8 mouse cellular contexts compared by ENCODE assay signal in genomic region chr11:49901659-49902458, GRCm38 (mm10). TPM values are rescaled to one million over a fixed set of nuclear protein-coding genes. Genes with fewer than 3 reads are reported as not detected.
DNase-seq lines count a peak whose midpoint lies in the region; ATAC-seq and TF ChIP-seq lines count a peak whose summit lies in the region.

Gene Rasgef1c (plus strand): TSS chr11:49901835.

- H3K27me3 ChIP-seq in hindbrain, embryonic 16.5 days (replicated peaks; ENCODE audit: control insufficient read depth, insufficient read depth, low read length), result no peaks in the 10 kb centered on the region

- H3K36me3 ChIP-seq in hindbrain, embryonic 16.5 days (ENCODE audit: control insufficient read depth, insufficient read depth, low read length), result no peaks in the 10 kb centered on the region

- H3K4me1 ChIP-seq in hindbrain, embryonic 16.5 days (ENCODE audit: control insufficient read depth, insufficient read depth, low read depth, low read length), result peaks cover 8% of the 10 kb centered on the region

- peak; percentile 82 for DNase-seq in gastrocnemius, adult 2 months
- DNase-seq in left cerebral cortex, adult 2 months (ENCODE audit: extremely low spot score in 1 of 2, low spot score in 2 of 2), result peak; percentile 80 to 89
- DNase-seq in lung, postnatal 36 days, result peak; percentile 64
- DNase-seq in retina, postnatal 7 days (ENCODE audit: low read depth, low spot score), result peak; percentile 65
- peak; percentile 43 to 52 for DNase-seq in urinary bladder, postnatal 36 days (ENCODE audit: low spot score in 2 of 2)

- peak; percentile 81 for TF ChIP-seq CTCF in gastrocnemius, adult 2 months (IDR thresholded peaks at IDR 0.05)
- TF ChIP-seq CTCF in left cerebral cortex, adult 2 months (IDR thresholded peaks at IDR 0.05), result peak; percentile 76

- H3K4me2 ChIP-seq in hindbrain, embryonic 16.5 days (ENCODE audit: low read length), result peak within 1 kb of the TSS; percentile 97

- intact Hi-C loops in gastrocnemius, adult 2 months (cut with DNase I), result loop anchor here (5.0 kb wide), 1 partner anchor 55 kb away; no protein-coding TSS in a partner anchor
- intact Hi-C loops in left cerebral cortex, adult 2 months (cut with DNase I), result loop anchor here (5.0 kb wide), 2 partner anchors 35 to 55 kb away; no protein-coding TSS in a partner anchor

- no peaks in the 10 kb centered on the region for H3K9me3 ChIP-seq in hindbrain, embryonic 16.5 days (ENCODE audit: control insufficient read depth, low read length)

- ATAC-seq in activated CD4-positive, CD25-positive, alpha-beta regulatory T cell, adult 4 months, result peak; percentile 43
- ATAC-seq in common myeloid progenitor, adult 5-6 weeks (replicated peaks; ENCODE audit: low read depth, poor library complexity, severe bottlenecking), result peak; percentile 66
- ATAC-seq in hindbrain, embryonic 16.5 days, result peak; percentile 92

- H3K4me3 ChIP-seq in gastrocnemius, adult 2 months, result peak within 1 kb of the TSS; percentile 73
- peak within 1 kb of the TSS; percentile 84 for H3K4me3 ChIP-seq in hindbrain, embryonic 16.5 days (ENCODE audit: low read length)
- H3K4me3 ChIP-seq in left cerebral cortex, adult 2 months, result peak within 1 kb of the TSS; percentile 51

- H3K27ac ChIP-seq in gastrocnemius, adult 2 months, result peak within 1 kb of the TSS; percentile 28
- peak within 1 kb of the TSS; percentile 66; the same call in 1 of the 2 replicates for H3K27ac ChIP-seq in hindbrain, embryonic 16.5 days (ENCODE audit: low read depth, low read length)
- peak within 1 kb of the TSS; percentile 78 for H3K27ac ChIP-seq in left cerebral cortex, adult 2 months

- 2% methylated on average over 49 of the region's 99 CpGs for WGBS in hindbrain, embryonic 16.5 days

- peak within 1 kb of the TSS; percentile 92 for H3K9ac ChIP-seq in hindbrain, embryonic 16.5 days (ENCODE audit: low read depth, low read length)

RNA-seq across cellular contexts. Expression of gene Rasgef1c, which starts in this region (rescaled TPM):
- under 1 TPM in 1 of 2 experiments, not detected in 1; 0.50 TPM for polyA plus RNA-seq in activated CD4-positive, CD25-positive, alpha-beta regulatory T cell, adult 4 months (2017; shearing (Covaris generic))
- 0.59 and 0.68 TPM in 2 replicates for total RNA-seq in common myeloid progenitor, adult 5-6 weeks (2017)
- total RNA-seq in gastrocnemius, adult 2 months (2021), result under 1 TPM; 0.13 to 0.31 TPM
- polyA plus RNA-seq in hindbrain, embryonic 16.5 days (2015; fragmentation: Nextera tagmentation; extraction: Ambion mirVana), result 34.7 and 36.5 TPM in 2 replicates
- 10 to 100 TPM; 35.3 to 39.5 TPM for total RNA-seq in left cerebral cortex, adult 2 months (2021)

Comparison
In these comparisons a context has a peak if more than half of its experiments do, and no peak if none do; other contexts are left out.
1. Peak in every context shown above with its lines: DNase-seq, ATAC-seq, H3K4me3 ChIP-seq and H3K27ac ChIP-seq.
2. RNA of gene Rasgef1c (total RNA-seq): 35.3 to 39.5 TPM in left cerebral cortex, adult 2 months; 0.59 to 0.68 TPM in common myeloid progenitor, adult 5-6 weeks and 0.13 to 0.31 TPM in gastrocnemius, adult 2 months; every median in the first group is over 10 times any median in the second.
3. RNA of gene Rasgef1c (polyA plus RNA-seq): 34.7 to 36.5 TPM in hindbrain, embryonic 16.5 days; 0.50 TPM in activated CD4-positive, CD25-positive, alpha-beta regulatory T cell, adult 4 months; every median in the first group is over 10 times any median in the second.
4. Peak in ATAC-seq in activated CD4-positive, CD25-positive, alpha-beta regulatory T cell, adult 4 months; RNA of the gene not detected or under 1 TPM.
5. Peak in ATAC-seq in common myeloid progenitor, adult 5-6 weeks; RNA of the gene not detected or under 1 TPM.
6. Peak in DNase-seq, H3K4me3 ChIP-seq and H3K27ac ChIP-seq in gastrocnemius, adult 2 months; RNA of the gene not detected or under 1 TPM.
7. H3K27ac ChIP-seq: peak in every context shown above with its lines; median percentile 78 in left cerebral cortex, adult 2 months; 66 in hindbrain, embryonic 16.5 days; 28 in gastrocnemius, adult 2 months.